Mouse (Mus musculus): ENCODE measurements around the gene Tpst2. TPM values are rescaled to one million over a fixed set of nuclear protein-coding genes. Genes with fewer than 3 reads are reported as not detected.

Gene Tpst2
- total RNA-seq, 2 experiments from 2014 or later, result 37.5 to 41.9 TPM

DNA sequence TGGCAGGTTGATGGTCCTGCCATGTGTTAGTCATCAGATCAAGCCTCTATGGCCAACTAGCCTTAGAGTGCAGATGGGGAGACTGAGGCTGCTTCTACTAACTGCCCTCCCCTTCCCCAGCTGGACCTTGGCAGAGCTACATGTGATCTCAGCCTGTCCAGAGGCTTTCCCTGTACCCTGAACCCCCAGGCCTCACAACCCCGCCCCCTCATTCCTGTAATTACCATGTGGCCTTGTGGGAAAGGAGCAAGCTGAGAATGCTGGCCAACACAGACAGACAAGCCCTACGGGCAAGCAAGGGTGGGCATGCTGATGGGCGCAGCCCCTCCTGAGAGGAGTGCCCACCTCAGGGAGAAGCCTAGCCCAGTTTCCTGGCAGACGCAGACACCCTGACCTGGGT is 18.2 kb downstream of the Tpst2 start:
- no peak for TF ChIP-seq CTCF (IDR thresholded peaks at IDR 0.05)
- intact Hi-C loops (cut with DNase I), result no loop called here
- Histone ChIP-seq H3K4me3 (no peak overlapping the region), H3K27ac (no peak overlapping the region)
- no peak for DNase-seq (ENCODE audit: extremely low spot score in 1 of 2, low spot score in 2 of 2)

- Histone ChIP-seq H3K4me3 (no peak overlapping the region), H3K27ac (no peak overlapping the region)
- intact Hi-C loops (cut with DNase I), result no loop called here
- no peak for TF ChIP-seq CTCF (IDR thresholded peaks at IDR 0.05)
- no peak for DNase-seq (ENCODE audit: extremely low spot score in 1 of 2, low spot score in 2 of 2)
Measured at GRCm38 (mm10) chr5:112295162-112295561, 18.7 kb downstream of the Tpst2 start.

DNA sequence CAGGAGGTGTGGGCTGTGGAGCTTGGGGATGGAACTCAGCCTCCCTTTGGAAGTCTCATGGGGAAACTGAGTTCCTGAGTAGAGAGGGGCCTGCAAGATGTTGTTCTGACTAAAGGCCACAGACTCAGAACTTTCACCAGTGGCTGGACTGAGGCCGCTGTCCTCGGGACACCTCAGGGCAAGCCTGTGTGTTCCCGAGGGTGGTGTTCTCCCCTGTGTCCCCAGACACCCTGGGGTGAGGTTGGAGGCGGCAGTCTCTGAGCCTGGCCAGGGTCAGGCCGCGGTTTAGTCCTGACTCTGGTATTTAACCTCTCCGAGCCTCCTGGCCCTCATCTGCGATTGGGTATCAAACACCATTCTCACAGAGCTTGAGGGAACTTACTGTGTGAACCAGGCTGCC is 19.1 kb downstream of the Tpst2 start:
- H3K4me3 ChIP-seq, result no peak overlapping the region
- H3K27ac ChIP-seq, result no peak overlapping the region
- no peak for DNase-seq (ENCODE audit: extremely low spot score in 1 of 2, low spot score in 2 of 2)
- intact Hi-C loops (cut with DNase I), result no loop called here
- no peak for TF ChIP-seq CTCF (IDR thresholded peaks at IDR 0.05)

- intact Hi-C loops (cut with DNase I), result no loop called here
- TF ChIP-seq CTCF (IDR thresholded peaks at IDR 0.05), result no peak
- peak overlapping the region; percentile 32; the same call in 1 of the 2 replicates for H3K27ac ChIP-seq
- no peak overlapping the region for H3K4me3 ChIP-seq
- no peak for DNase-seq (ENCODE audit: extremely low spot score in 1 of 2, low spot score in 2 of 2)
Measured at GRCm38 (mm10) chr5:112296404-112297181, 20.1 kb downstream of the Tpst2 start.

DNA sequence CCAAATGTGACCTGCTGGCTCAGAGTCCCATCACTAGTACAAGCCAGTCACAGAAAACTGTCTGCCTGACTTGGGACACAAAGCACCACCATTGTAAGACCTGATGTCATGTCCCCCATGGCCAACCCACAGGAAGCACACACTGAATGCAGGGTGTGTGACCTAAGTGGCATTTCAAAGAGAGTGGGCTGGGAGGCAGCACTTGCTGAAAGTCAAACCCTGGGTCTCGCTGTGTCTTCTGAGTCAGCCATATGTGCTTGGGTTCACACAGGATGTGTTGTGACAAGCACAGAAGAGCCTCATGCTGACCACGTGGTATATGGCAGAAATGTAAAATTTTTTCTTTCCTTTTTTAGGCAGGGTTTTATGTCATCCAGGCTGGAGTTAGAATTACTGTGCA is 20.8 kb downstream of the Tpst2 start:
- Histone ChIP-seq H3K4me3 (no peak overlapping the region), H3K27ac (peak overlapping the region; percentile 32)
- no peak for DNase-seq (ENCODE audit: extremely low spot score in 1 of 2, low spot score in 2 of 2)
- TF ChIP-seq CTCF (IDR thresholded peaks at IDR 0.05), result no peak
- intact Hi-C loops (cut with DNase I), result no loop called here

- no peak for DNase-seq (ENCODE audit: extremely low spot score in 1 of 2, low spot score in 2 of 2)
- intact Hi-C loops (cut with DNase I), result no loop called here
- Histone ChIP-seq H3K4me3 (no peak overlapping the region), H3K27ac (peak overlapping the region; percentile 3; the same call in 1 of the 2 replicates)
- TF ChIP-seq CTCF (IDR thresholded peaks at IDR 0.05), result no peak
Measured at GRCm38 (mm10) chr5:112298226-112298988, 21.9 kb downstream of the Tpst2 start.

GRCm38 (mm10) chr5:112299399-112299798 is 22.9 kb downstream of the Tpst2 start:
- intact Hi-C loops (cut with DNase I), result no loop called here
- DNase-seq (ENCODE audit: extremely low spot score in 1 of 2, low spot score in 2 of 2), result no peak
- no peak overlapping the region for H3K4me3 ChIP-seq
- no peak overlapping the region for H3K27ac ChIP-seq
- TF ChIP-seq CTCF (IDR thresholded peaks at IDR 0.05), result no peak

DNA sequence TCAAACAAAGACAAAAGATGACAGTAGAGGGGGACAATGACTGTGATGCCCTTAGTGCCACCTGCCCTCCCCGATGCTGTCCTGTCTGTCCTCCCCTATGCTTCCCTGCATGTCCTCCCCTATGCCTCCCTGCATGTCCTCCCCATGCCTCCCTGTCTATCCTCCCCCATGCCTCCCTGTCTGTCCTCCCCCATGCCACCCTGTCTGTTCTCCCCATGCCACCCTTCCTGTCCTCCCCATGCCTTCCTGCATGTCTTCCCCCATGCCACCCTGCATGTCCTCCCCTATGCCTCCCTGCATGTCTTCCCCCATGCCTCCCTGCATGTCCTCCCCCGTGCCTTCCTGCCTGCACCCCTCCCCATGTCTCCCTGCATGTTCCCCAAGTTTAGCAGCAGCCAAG is 23.6 kb downstream of the Tpst2 start:
- DNase-seq (ENCODE audit: extremely low spot score in 1 of 2, low spot score in 2 of 2), result no peak
- intact Hi-C loops (cut with DNase I), result no loop called here
- TF ChIP-seq CTCF (IDR thresholded peaks at IDR 0.05), result no peak
- Histone ChIP-seq H3K4me3 (no peak overlapping the region), H3K27ac (no peak overlapping the region)

DNA sequence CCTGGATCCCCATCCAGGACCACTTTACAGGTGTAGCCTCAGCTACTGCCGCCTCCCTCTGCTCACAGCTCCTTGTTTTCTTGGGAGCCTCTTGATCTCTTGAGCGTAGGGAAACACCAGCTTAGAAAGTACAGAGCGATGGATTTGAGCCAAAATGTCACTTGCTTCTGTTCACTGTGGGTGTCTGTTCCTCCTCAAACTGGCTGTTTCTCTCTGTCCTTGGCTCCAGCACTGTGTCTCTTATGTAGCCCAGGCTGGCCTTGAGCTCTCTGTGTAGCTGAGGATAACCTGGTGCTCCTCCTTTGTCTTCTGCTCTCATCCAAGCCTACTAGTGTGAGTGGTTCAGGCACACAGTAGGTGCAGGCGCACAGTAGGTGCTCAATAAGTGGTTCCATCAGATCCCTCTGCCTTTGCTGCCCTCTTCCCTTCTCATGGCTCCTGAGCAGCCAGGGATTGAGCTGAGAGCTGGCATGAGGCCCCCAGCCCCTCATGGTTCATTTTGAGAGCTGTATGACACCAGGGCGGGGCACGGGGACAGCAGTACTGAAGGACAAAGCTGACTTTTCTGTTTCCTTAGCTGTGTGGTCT is 24.3 kb downstream of the Tpst2 start:
- no peak overlapping the region for H3K4me3 ChIP-seq
- DNase-seq (ENCODE audit: extremely low spot score in 1 of 2, low spot score in 2 of 2), result no peak
- intact Hi-C loops (cut with DNase I), result no loop called here
- TF ChIP-seq CTCF (IDR thresholded peaks at IDR 0.05), result no peak
- H3K27ac ChIP-seq, result no peak overlapping the region

- DNase-seq (ENCODE audit: extremely low spot score in 1 of 2, low spot score in 2 of 2), result no peak
- Histone ChIP-seq H3K4me3 (no peak overlapping the region), H3K27ac (no peak overlapping the region)
- intact Hi-C loops (cut with DNase I), result no loop called here
- peak; percentile 8 for TF ChIP-seq CTCF (IDR thresholded peaks at IDR 0.05)
Measured at GRCm38 (mm10) chr5:112301694-112302093, 25.2 kb downstream of the Tpst2 start.

GRCm38 (mm10) chr5:112302310-112302709 is 25.8 kb downstream of the Tpst2 start:
- no peak for DNase-seq (ENCODE audit: extremely low spot score in 1 of 2, low spot score in 2 of 2)
- TF ChIP-seq CTCF (IDR thresholded peaks at IDR 0.05), result no peak
- Histone ChIP-seq H3K27ac (no peak overlapping the region), H3K4me3 (no peak overlapping the region)
- intact Hi-C loops (cut with DNase I), result no loop called here

DNA sequence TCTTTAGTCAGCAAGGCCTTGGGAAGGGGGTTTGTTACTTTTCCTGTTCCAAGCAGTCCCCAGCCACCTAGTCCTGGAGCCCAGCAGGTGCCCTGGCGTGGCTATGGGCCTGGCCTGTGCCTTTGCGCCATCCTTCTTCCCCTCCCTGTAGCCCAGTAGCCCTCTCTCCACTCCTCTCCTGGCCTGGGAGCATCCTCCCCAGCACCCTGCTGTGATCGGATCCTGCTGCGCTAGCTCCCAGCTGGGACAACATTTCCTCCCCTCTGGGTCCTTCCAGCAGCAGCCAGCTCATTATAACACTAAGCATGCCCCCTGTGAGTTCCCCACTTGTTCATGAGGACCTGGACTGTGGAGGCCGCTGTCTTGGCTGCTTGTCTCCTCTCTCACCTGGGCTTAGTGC is 29.4 kb downstream of the Tpst2 start:
- no peak for DNase-seq (ENCODE audit: extremely low spot score in 1 of 2, low spot score in 2 of 2)
- 0 out of 2 replicates have a peak overlapping the region, but pooled peaks have one; percentile 19 for H3K27ac ChIP-seq
- intact Hi-C loops (cut with DNase I), result no loop called here
- H3K4me3 ChIP-seq, result no peak overlapping the region
- TF ChIP-seq CTCF (IDR thresholded peaks at IDR 0.05), result no peak
